9 mouse cellular contexts compared by ENCODE assay signal in the genomic region with DNA sequence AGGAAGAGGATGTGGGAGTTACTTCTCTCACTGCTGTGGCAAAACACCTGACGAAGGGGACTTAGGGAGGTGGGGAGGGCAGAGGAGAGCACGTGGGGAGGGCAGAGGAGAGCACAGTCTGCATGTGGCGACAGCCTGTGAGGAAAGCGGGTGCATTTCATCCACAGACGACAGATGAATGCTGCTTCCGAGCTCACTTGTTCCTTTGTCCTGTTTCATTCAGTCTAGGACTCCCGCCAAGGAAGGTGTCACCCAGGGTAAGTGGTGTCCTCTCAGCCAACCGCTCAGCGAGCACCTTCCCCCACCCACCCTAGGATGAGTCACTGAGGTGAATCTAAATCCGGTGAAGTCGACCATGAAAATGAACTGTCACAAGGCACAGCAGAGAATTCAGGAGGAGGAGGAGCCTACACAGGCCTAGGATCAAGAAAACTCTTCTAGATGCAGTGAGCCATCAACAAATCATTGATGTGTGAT. TPM values are rescaled to one million over a fixed set of nuclear protein-coding genes. Genes with fewer than 3 reads are reported as not detected.
DNase-seq lines count a peak whose midpoint lies in the region; ATAC-seq and TF ChIP-seq lines count a peak whose summit lies in the region.
"Had no signal": no experiment of that assay in that cellular context is flagged by ENCODE, and none has a peak within 500 bp of the region (broad histone marks: within the 10 kb centered on the region; RNA-seq: fewer than 3 reads in every experiment).

No protein-coding gene starts in this region.

- 43% methylated on average over 11 of the region's 11 CpGs for WGBS in hindbrain, embryonic 15.5 days
- WGBS in hindbrain, embryonic 14.5 days = 49% methylated on average over 11 of the region's 11 CpGs
- WGBS in heart, embryonic 16.5 days = 43% methylated on average over 11 of the region's 11 CpGs
- 53% methylated on average over 11 of the region's 11 CpGs for WGBS in lung, adult 2 months

- TF ChIP-seq CTCF in lung, adult 2 months (IDR thresholded peaks at IDR 0.05; ENCODE audit: insufficient read depth, low read length) = no peak

- H3K4me2 ChIP-seq in hindbrain, embryonic 15.5 days = no peak overlapping the region
- H3K4me2 ChIP-seq in hindbrain, embryonic 14.5 days (replicated peaks) = no peak overlapping the region
- H3K4me2 ChIP-seq in heart, embryonic 16.5 days (ENCODE audit: low read depth, low read length) = peak overlapping the region; percentile 13; the same call in 1 of the 2 replicates
- H3K4me2 ChIP-seq: neural tube, embryonic 13.5 days had no signal

- no peak for DNase-seq in hindbrain, embryonic 14.5 days (ENCODE audit: low spot score)
- DNase-seq in R1 (ENCODE audit: low read depth, low spot score) = peak; percentile 32
- DNase-seq in natural killer cell, adult 2 months (ENCODE audit: low spot score in 2 of 2) = peak; percentile 44 to 54
- DNase-seq in adipocyte (ENCODE audit: low spot score) = no peak
- no peak for DNase-seq in frontal cortex, postnatal 25 days (ENCODE audit: low spot score in 2 of 2)
- no peak for DNase-seq in lung, adult 2 months

- no peaks in the 10 kb centered on the region for H3K36me3 ChIP-seq in hindbrain, embryonic 15.5 days
- no peaks in the 10 kb centered on the region for H3K36me3 ChIP-seq in hindbrain, embryonic 14.5 days (replicated peaks; ENCODE audit: control insufficient read depth, insufficient read depth)
- H3K36me3 ChIP-seq in heart, embryonic 16.5 days (ENCODE audit: control insufficient read depth, insufficient read depth) = no peaks in the 10 kb centered on the region
- H3K36me3 ChIP-seq: neural tube, embryonic 13.5 days had no signal

- H3K4me1 ChIP-seq in hindbrain, embryonic 15.5 days (replicated peaks) = no peaks in the 10 kb centered on the region
- 0 out of 2 replicates have a peak, but pooled peaks cover 4% of the 10 kb centered on the region for H3K4me1 ChIP-seq in hindbrain, embryonic 14.5 days (replicated peaks; ENCODE audit: control insufficient read depth, insufficient read depth, low read length)
- no peaks in the 10 kb centered on the region for H3K4me1 ChIP-seq in heart, embryonic 16.5 days (ENCODE audit: control insufficient read depth, insufficient read depth, low read length)
- 0 out of 2 replicates have a peak, but pooled peaks cover 2% of the 10 kb centered on the region for H3K4me1 ChIP-seq in lung, adult 2 months (ENCODE audit: control insufficient read depth, insufficient read depth, low read length)

- no peaks in the 10 kb centered on the region for H3K9me3 ChIP-seq in hindbrain, embryonic 15.5 days
- no peaks in the 10 kb centered on the region for H3K9me3 ChIP-seq in hindbrain, embryonic 14.5 days (ENCODE audit: control insufficient read depth, low read length)
- H3K9me3 ChIP-seq in heart, embryonic 16.5 days (replicated peaks; ENCODE audit: control insufficient read depth, low read length) = no peaks in the 10 kb centered on the region
- H3K9me3 ChIP-seq: neural tube, embryonic 13.5 days had no signal

- no peak overlapping the region for H3K4me3 ChIP-seq in hindbrain, embryonic 15.5 days
- H3K4me3 ChIP-seq in hindbrain, embryonic 14.5 days (replicated peaks; ENCODE audit: low read length) = no peak overlapping the region
- no peak overlapping the region for H3K4me3 ChIP-seq in heart, embryonic 16.5 days (ENCODE audit: low read length)
- no peak overlapping the region for H3K4me3 ChIP-seq in lung, adult 2 months (replicated peaks; ENCODE audit: extremely low read depth, low read depth, low read length)
- H3K4me3 ChIP-seq: neural tube, embryonic 13.5 days had no signal

- no peak for TF ChIP-seq POLR2A in lung, adult 2 months (IDR thresholded peaks at IDR 0.05; ENCODE audit: borderline replicate concordance, extremely low read depth, low read depth, low read length)

- H3K27me3 ChIP-seq in hindbrain, embryonic 15.5 days = no peaks in the 10 kb centered on the region
- H3K27me3 ChIP-seq in hindbrain, embryonic 14.5 days (ENCODE audit: control insufficient read depth, insufficient read depth, low read length) = no peaks in the 10 kb centered on the region
- no peaks in the 10 kb centered on the region for H3K27me3 ChIP-seq in heart, embryonic 16.5 days (ENCODE audit: control insufficient read depth, insufficient read depth, low read length)
- H3K27me3 ChIP-seq: neural tube, embryonic 13.5 days had no signal

- peak; percentile 23; the same call in 1 of the 2 replicates for ATAC-seq in hindbrain, embryonic 15.5 days (ENCODE audit: low FRiP score, low read depth)
- ATAC-seq in hindbrain, embryonic 14.5 days (ENCODE audit: low FRiP score) = no peak
- peak; percentile 58 for ATAC-seq in heart, embryonic 16.5 days (replicated peaks; ENCODE audit: extremely low read depth, insufficient read depth, low FRiP score)

- no peak overlapping the region for H3K27ac ChIP-seq in hindbrain, embryonic 15.5 days (replicated peaks)
- no peak overlapping the region for H3K27ac ChIP-seq in hindbrain, embryonic 14.5 days
- no peak overlapping the region for H3K27ac ChIP-seq in heart, embryonic 16.5 days (ENCODE audit: low read length)
- H3K27ac ChIP-seq: neural tube, embryonic 13.5 days had no signal

- H3K9ac ChIP-seq in hindbrain, embryonic 15.5 days = no peak overlapping the region
- no peak overlapping the region for H3K9ac ChIP-seq in hindbrain, embryonic 14.5 days
- H3K9ac ChIP-seq in heart, embryonic 16.5 days (ENCODE audit: low read length) = no peak overlapping the region
- H3K9ac ChIP-seq: neural tube, embryonic 13.5 days had no signal

RNA-seq across cellular contexts. Expression of gene BC005537, which starts 15.4 kb away (rescaled TPM):
- polyA plus RNA-seq in hindbrain, embryonic 15.5 days (2015; fragmentation: Nextera tagmentation; extraction: Ambion mirVana) = 16.6 and 23.4 TPM in 2 replicates
- polyA plus RNA-seq in hindbrain, embryonic 14.5 days (2014; fragmentation: Nextera tagmentation; extraction: Ambion mirVana) = 40.8 and 43.7 TPM in 2 replicates
- polyA plus RNA-seq in heart, embryonic 16.5 days (2015; fragmentation: Nextera tagmentation; extraction: Ambion mirVana) = 12.6 and 13.5 TPM in 2 replicates
- polyA plus RNA-seq in lung, adult 2 months (2012; rRNA removed) = 27.0 and 34.5 TPM in 2 replicates

RNA-seq across cellular contexts. Expression of gene Gmnn, which starts 24.3 kb away (rescaled TPM):
- 23.2 and 26.0 TPM in 2 replicates for polyA plus RNA-seq in hindbrain, embryonic 15.5 days (2015; fragmentation: Nextera tagmentation; extraction: Ambion mirVana)
- 20.6 and 22.1 TPM in 2 replicates for polyA plus RNA-seq in hindbrain, embryonic 14.5 days (2014; fragmentation: Nextera tagmentation; extraction: Ambion mirVana)
- 108 and 118 TPM in 2 replicates for polyA plus RNA-seq in heart, embryonic 16.5 days (2015; fragmentation: Nextera tagmentation; extraction: Ambion mirVana)
- polyA plus RNA-seq in lung, adult 2 months (2012; rRNA removed) = 2.2 and 3.2 TPM in 2 replicates

RNA-seq across cellular contexts. Expression of gene Armh2, which starts 45.0 kb away (rescaled TPM):
- not detected in 2 replicates for polyA plus RNA-seq in hindbrain, embryonic 15.5 days (2015; fragmentation: Nextera tagmentation; extraction: Ambion mirVana)
- polyA plus RNA-seq in hindbrain, embryonic 14.5 days (2014; fragmentation: Nextera tagmentation; extraction: Ambion mirVana) = not detected in 2 replicates
- polyA plus RNA-seq in heart, embryonic 16.5 days (2015; fragmentation: Nextera tagmentation; extraction: Ambion mirVana) = not detected in 2 replicates
- not detected in 2 replicates for polyA plus RNA-seq in lung, adult 2 months (2012; rRNA removed)
- polyA plus RNA-seq: neural tube, embryonic 13.5 days had no signal

RNA-seq across cellular contexts. Expression of gene Acot13, which starts 45.3 kb away (rescaled TPM):
- 53.8 and 57.2 TPM in 2 replicates for polyA plus RNA-seq in hindbrain, embryonic 15.5 days (2015; fragmentation: Nextera tagmentation; extraction: Ambion mirVana)
- 55.6 and 59.9 TPM in 2 replicates for polyA plus RNA-seq in hindbrain, embryonic 14.5 days (2014; fragmentation: Nextera tagmentation; extraction: Ambion mirVana)
- polyA plus RNA-seq in heart, embryonic 16.5 days (2015; fragmentation: Nextera tagmentation; extraction: Ambion mirVana) = 326 and 343 TPM in 2 replicates
- 32.3 and 32.6 TPM in 2 replicates for polyA plus RNA-seq in lung, adult 2 months (2012; rRNA removed)

RNA-seq across cellular contexts. Expression of gene Tdp2, which starts 45.4 kb away (rescaled TPM):
- polyA plus RNA-seq in hindbrain, embryonic 15.5 days (2015; fragmentation: Nextera tagmentation; extraction: Ambion mirVana) = 31.6 and 31.7 TPM in 2 replicates
- polyA plus RNA-seq in hindbrain, embryonic 14.5 days (2014; fragmentation: Nextera tagmentation; extraction: Ambion mirVana) = 34.7 and 37.5 TPM in 2 replicates
- 31.4 and 33.7 TPM in 2 replicates for polyA plus RNA-seq in heart, embryonic 16.5 days (2015; fragmentation: Nextera tagmentation; extraction: Ambion mirVana)
- polyA plus RNA-seq in lung, adult 2 months (2012; rRNA removed) = 8.9 and 12.7 TPM in 2 replicates

Comparison
In these comparisons a context has a peak if more than half of its experiments do, and no peak if none do; other contexts are left out.
1. DNase-seq: peak in R1 (single experiment) and natural killer cell, adult 2 months (2 of 2); none in hindbrain, embryonic 14.5 days (single experiment), adipocyte (single experiment), frontal cortex, postnatal 25 days (0 of 2) and lung, adult 2 months (single experiment).